ENCODE assay signal across 19 mouse cellular contexts in the genomic region with DNA sequence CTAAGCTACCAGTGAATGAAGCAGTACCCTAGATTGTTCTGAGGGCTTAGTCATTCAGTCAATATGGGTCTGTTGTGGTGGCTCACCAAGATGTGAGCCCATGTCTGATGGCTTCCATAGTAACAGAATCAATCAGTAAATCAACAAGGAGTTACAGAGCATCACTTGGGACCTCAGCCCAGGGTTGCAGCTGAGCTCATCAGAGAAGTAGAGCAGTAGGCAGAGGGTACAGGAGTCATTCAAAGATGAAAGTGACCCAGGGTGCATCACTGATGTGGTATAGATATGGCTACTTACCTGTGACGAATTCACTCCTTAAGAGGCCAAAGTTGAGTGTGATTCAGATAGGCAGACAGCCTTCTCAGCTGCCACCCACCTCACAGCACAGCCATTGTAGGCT.
"Had no signal": no experiment of that assay in that cellular context is flagged by ENCODE, and none has a peak within 500 bp of the region (broad histone marks: within the 10 kb centered on the region; RNA-seq: fewer than 3 reads in every experiment).

No protein-coding gene starts in this region.

- H3K27me3 ChIP-seq: kidney, embryonic 15.5 days; liver, embryonic 13.5 days; midbrain, embryonic 13.5 days; neural tube, embryonic 12.5 days; neural tube, embryonic 15.5 days had no signal

- H3K9me3 ChIP-seq: kidney, embryonic 15.5 days; liver, embryonic 13.5 days; midbrain, embryonic 10.5 days; midbrain, embryonic 13.5 days; neural tube, embryonic 12.5 days; neural tube, embryonic 15.5 days had no signal

- H3K4me1 ChIP-seq: kidney, embryonic 15.5 days; liver, embryonic 13.5 days; neural tube, embryonic 12.5 days; neural tube, embryonic 15.5 days had no signal

- H3K36me3 ChIP-seq: kidney, embryonic 15.5 days; liver, embryonic 13.5 days; midbrain, embryonic 10.5 days; midbrain, embryonic 13.5 days; neural tube, embryonic 12.5 days; neural tube, embryonic 15.5 days had no signal

- H3K9ac ChIP-seq: kidney, embryonic 15.5 days; liver, embryonic 13.5 days; lung, embryonic 14.5 days; midbrain, embryonic 13.5 days; neural tube, embryonic 12.5 days; neural tube, embryonic 15.5 days had no signal

- H3K4me3 ChIP-seq: kidney, embryonic 15.5 days; liver, embryonic 13.5 days; midbrain, embryonic 10.5 days; midbrain, embryonic 13.5 days; neural tube, embryonic 12.5 days; neural tube, embryonic 15.5 days had no signal

- DNase-seq: kidney, adult 8-10 months; kidney, postnatal 10 days; kidney, postnatal 36 days; liver, embryonic 13.5 days; lung, embryonic 14.5 days; right cerebral cortex, adult 18-20 months; right cerebral cortex, postnatal 14 days; right cerebral cortex, postnatal 4 days; thymus, adult 2 months; thymus, postnatal 14 days; thymus, postnatal 4 days had no signal

- ATAC-seq: lung, postnatal 0 days; midbrain, embryonic 13.5 days had no signal

- H3K27ac ChIP-seq: kidney, embryonic 15.5 days; liver, embryonic 13.5 days; macrophage; midbrain, embryonic 10.5 days; midbrain, embryonic 13.5 days; neural tube, embryonic 12.5 days; neural tube, embryonic 15.5 days; stomach, postnatal 0 days had no signal

- H3K4me2 ChIP-seq: kidney, embryonic 15.5 days; liver, embryonic 13.5 days; lung, embryonic 14.5 days; midbrain, embryonic 13.5 days; neural tube, embryonic 12.5 days; neural tube, embryonic 15.5 days had no signal
